Mouse (Mus musculus): Measurements from ENCODE around the gene Myh11. TPM values are rescaled to one million over a fixed set of nuclear protein-coding genes. Genes with fewer than 3 reads are reported as not detected.
"Not testable (repeated sequence)": the region's sequence is repeated elsewhere in the genome, so short reads cannot be mapped to it uniquely, and the experiment has no call there.

Gene Myh11
- total and polyA plus RNA-seq, 3 experiments = 0.73 to 7.6 (median 3.9) TPM

- DNase-seq = no peak
These were observed 124.7 kb downstream of the Myh11 start for GRCm38 (mm10) chr16:14166490-14166889.

GRCm38 (mm10) chr16:14163731-14164130, 127.4 kb downstream of the Myh11 start:
- DNase-seq = no peak

- DNase-seq = peak; percentile 98
These were observed 128.2 kb downstream of the Myh11 start, which contains the start of the genes Nde1 and Marf1 for GRCm38 (mm10) chr16:14162988-14163416. Gene Nde1, plus strand, starts transcription at chr16:14163275. Gene Marf1, minus strand, starts transcription at chr16:14163351.

- no peak for DNase-seq
These were observed 130.2 kb downstream of the Myh11 start for GRCm38 (mm10) chr16:14160941-14161340.

GRCm38 (mm10) chr16:14159746-14160131, 131.4 kb downstream of the Myh11 start:
- peak; percentile 77 for DNase-seq

GRCm38 (mm10) chr16:14158936-14159745, 132.0 kb downstream of the Myh11 start:
- DNase-seq = peak; percentile 100

- no peak for DNase-seq
These were observed 132.6 kb downstream of the Myh11 start for GRCm38 (mm10) chr16:14158536-14158935.

GRCm38 (mm10) chr16:14156312-14156711, 134.9 kb downstream of the Myh11 start:
- DNase-seq = peak; percentile 50

- DNase-seq = not testable (repeated sequence)
These were observed 135.5 kb downstream of the Myh11 start for GRCm38 (mm10) chr16:14155638-14156037.

GRCm38 (mm10) chr16:14151718-14152117, 139.5 kb downstream of the Myh11 start:
- no peak for DNase-seq

GRCm38 (mm10) chr16:14147712-14148111, 143.5 kb downstream of the Myh11 start:
- no peak for DNase-seq

Small RNA genes within 50 kb of the gene (microRNA-seq; reads per million reads assigned to microRNA genes)
- 739 to 1,282 reads per million in 2 experiments for gene Mir484

Other genes starting within 250 kb of the Myh11 start
- 10 to 100 TPM; 35.8 to 45.5 TPM for gene Nde1, start 128.1 kb downstream of the Myh11 start, total RNA-seq (2021)
- 36.3 and 39.3 TPM in 2 replicates for gene Nde1, start 128.1 kb downstream of the Myh11 start, polyA plus RNA-seq (2012; rRNA removed)
- gene Marf1, start 128.0 kb downstream of the Myh11 start, total RNA-seq (2021) = 100 to 1,000 TPM in 1 of 2 experiments, 10 to 100 TPM in 1; 84.4 to 127 TPM
- gene Marf1, start 128.0 kb downstream of the Myh11 start, polyA plus RNA-seq (2012; rRNA removed) = 13.2 and 17.0 TPM in 2 replicates
- 10 to 100 TPM; 44.9 to 65.4 TPM for gene Fopnl, start 26.0 kb upstream of the Myh11 start, total RNA-seq (2021)
- 23.8 and 26.7 TPM in 2 replicates for gene Fopnl, start 26.0 kb upstream of the Myh11 start, polyA plus RNA-seq (2012; rRNA removed)
- 10 to 100 TPM; 21.3 to 28.5 TPM for gene Abcc1, start 70.2 kb upstream of the Myh11 start, total RNA-seq (2021)
- gene Abcc1, start 70.2 kb upstream of the Myh11 start, polyA plus RNA-seq (2012; rRNA removed) = 34.9 and 39.0 TPM in 2 replicates